Mouse (Mus musculus) liver, adult 2 months (tissue): ENCODE results near the gene Tmem223.

Experiments
- CTCF ChIP-seq: fragments of 200-500 bp; IDR thresholded peaks from 2 replicates; pipeline ENCODE4 v1.5.1; 2011; ENCODE audit warnings: low read depth, low read length, control low read depth
- POLR2A ChIP-seq: fragments of 200-500 bp; IDR thresholded peaks from 2 replicates; pipeline ENCODE4 v1.6.1; 2011; ENCODE audit warnings: low read length, control low read depth; ENCODE audit not compliant: insufficient read depth; ENCODE audit errors: extremely low read depth

DNA sequence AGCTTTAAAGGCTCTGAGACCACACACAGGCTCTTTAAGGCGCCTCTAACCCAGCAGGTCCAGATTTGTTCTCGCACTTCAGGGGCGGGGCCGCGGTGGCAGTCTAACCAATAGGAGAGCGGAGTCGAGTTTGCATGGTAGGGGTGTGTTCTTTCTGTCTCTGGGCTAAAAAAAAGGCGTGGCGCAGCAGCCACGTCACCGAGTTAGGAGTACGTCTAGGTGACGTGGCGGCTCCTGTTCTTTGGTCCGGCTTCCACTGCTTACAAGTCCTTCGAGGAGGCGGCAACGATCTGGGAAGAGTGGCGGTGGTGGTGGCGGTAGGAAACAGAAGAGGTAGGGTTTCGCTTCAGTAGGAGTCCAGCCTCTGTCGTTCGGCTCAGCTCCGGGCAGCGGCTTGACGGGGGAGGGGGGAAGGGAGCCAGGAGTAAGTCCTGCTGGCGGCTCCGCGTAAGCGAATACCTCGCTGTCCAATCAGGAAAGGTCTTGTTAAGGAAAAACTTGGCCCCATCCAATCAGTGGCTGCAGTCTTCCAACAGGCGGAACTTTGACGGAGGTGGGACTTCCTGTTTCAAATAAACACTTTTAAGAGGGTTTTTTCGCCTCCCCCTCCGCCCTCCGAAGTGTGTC lies 29.4 kb upstream of the Tmem223 start, which contains the start of gene Stx5a:
- TF ChIP-seq POLR2A (peak; percentile 44; the same call in 1 of the 2 replicates), CTCF (no peak)
